Mouse (Mus musculus): ENCODE data around the gene Gm47996. TPM values are rescaled to one million over a fixed set of nuclear protein-coding genes. Genes with fewer than 3 reads are reported as not detected.

The Gm47996 gene
- polyA plus RNA-seq, 1 experiment from 2014 or later, result 0.42 TPM

- no peak for ATAC-seq (ENCODE audit: low FRiP score)
These were observed 35.9 kb downstream of the Gm47996 start for GRCm38 (mm10) chr1:151245846-151246245.

GRCm38 (mm10) chr1:151250109-151250508 lies 40.2 kb downstream of the Gm47996 start:
- WGBS, result 93% methylated on average over 3 of the region's 3 CpGs
- Histone ChIP-seq H3K27me3 (ENCODE audit: control insufficient read depth, insufficient read depth, low read length) (no peaks in the 10 kb centered on the region; the same call in 1 of the 2 replicates), H3K9me3 (ENCODE audit: control insufficient read depth, low read length) (no peaks in the 10 kb centered on the region), H3K9ac (ENCODE audit: low read depth, low read length) (no peak overlapping the region), H3K4me3 (ENCODE audit: low read depth, low read length) (no peak overlapping the region), H3K4me2 (replicated peaks; ENCODE audit: low read depth, low read length) (no peak overlapping the region), H3K27ac (ENCODE audit: low read depth, low read length) (no peak overlapping the region), H3K4me1 (replicated peaks; ENCODE audit: control insufficient read depth, insufficient read depth, low read length) (no peaks in the 10 kb centered on the region), H3K36me3 (ENCODE audit: control insufficient read depth, insufficient read depth, low read length) (no peaks in the 10 kb centered on the region)
- DNase-seq (ENCODE audit: low spot score) (no peak), ATAC-seq (ENCODE audit: low FRiP score) (no peak)

More at GRCm38 (mm10) chr1:151245846-151246245, 35.9 kb downstream of the Gm47996 start:
- no peak overlapping the region for H3K4me2 ChIP-seq (replicated peaks; ENCODE audit: low read depth, low read length)
- WGBS, result 68% methylated on average over 2 of the region's 2 CpGs
- H3K36me3 ChIP-seq (ENCODE audit: control insufficient read depth, insufficient read depth, low read length), result no peaks in the 10 kb centered on the region
- no peak overlapping the region for H3K27ac ChIP-seq (ENCODE audit: low read depth, low read length)
- no peak overlapping the region for H3K9ac ChIP-seq (ENCODE audit: low read depth, low read length)
- no peaks in the 10 kb centered on the region for H3K4me1 ChIP-seq (replicated peaks; ENCODE audit: control insufficient read depth, insufficient read depth, low read length)
- H3K27me3 ChIP-seq (ENCODE audit: control insufficient read depth, insufficient read depth, low read length), result no peaks in the 10 kb centered on the region
- no peaks in the 10 kb centered on the region for H3K9me3 ChIP-seq (ENCODE audit: control insufficient read depth, low read length)
- no peak overlapping the region for H3K4me3 ChIP-seq (ENCODE audit: low read depth, low read length)
- DNase-seq (ENCODE audit: low spot score), result no peak

GRCm38 (mm10) chr1:151250529-151251193 lies 40.7 kb downstream of the Gm47996 start:
- DNase-seq (ENCODE audit: low spot score), result peak; percentile 16
- WGBS, result 56% methylated on average over 18 of the region's 18 CpGs
- no peak overlapping the region for H3K4me3 ChIP-seq (ENCODE audit: low read depth, low read length)
- H3K9ac ChIP-seq (ENCODE audit: low read depth, low read length), result no peak overlapping the region
- H3K9me3 ChIP-seq (ENCODE audit: control insufficient read depth, low read length), result no peaks in the 10 kb centered on the region
- peak; percentile 72 for ATAC-seq (ENCODE audit: low FRiP score)
- no peak overlapping the region for H3K4me2 ChIP-seq (replicated peaks; ENCODE audit: low read depth, low read length)
- H3K36me3 ChIP-seq (ENCODE audit: control insufficient read depth, insufficient read depth, low read length), result no peaks in the 10 kb centered on the region
- no peak overlapping the region for H3K27ac ChIP-seq (ENCODE audit: low read depth, low read length)
- no peaks in the 10 kb centered on the region; the same call in 1 of the 2 replicates for H3K27me3 ChIP-seq (ENCODE audit: control insufficient read depth, insufficient read depth, low read length)
- no peaks in the 10 kb centered on the region for H3K4me1 ChIP-seq (replicated peaks; ENCODE audit: control insufficient read depth, insufficient read depth, low read length)

- ATAC-seq (ENCODE audit: low FRiP score) (no peak), DNase-seq (ENCODE audit: low spot score) (no peak)
- Histone ChIP-seq H3K9me3 (ENCODE audit: control insufficient read depth, low read length) (no peaks in the 10 kb centered on the region), H3K36me3 (ENCODE audit: control insufficient read depth, insufficient read depth, low read length) (no peaks in the 10 kb centered on the region), H3K4me3 (ENCODE audit: low read depth, low read length) (no peak overlapping the region), H3K4me2 (replicated peaks; ENCODE audit: low read depth, low read length) (no peak overlapping the region), H3K4me1 (replicated peaks; ENCODE audit: control insufficient read depth, insufficient read depth, low read length) (no peaks in the 10 kb centered on the region), H3K9ac (ENCODE audit: low read depth, low read length) (no peak overlapping the region), H3K27me3 (ENCODE audit: control insufficient read depth, insufficient read depth, low read length) (no peaks in the 10 kb centered on the region; the same call in 1 of the 2 replicates), H3K27ac (ENCODE audit: low read depth, low read length) (no peak overlapping the region)
- 81% methylated on average over 14 of the region's 14 CpGs for WGBS
These were observed 41.5 kb downstream of the Gm47996 start for GRCm38 (mm10) chr1:151251194-151252010.

- H3K27me3 ChIP-seq (ENCODE audit: control insufficient read depth, insufficient read depth, low read length), result no peaks in the 10 kb centered on the region; the same call in 1 of the 2 replicates
- no peak overlapping the region for H3K27ac ChIP-seq (ENCODE audit: low read depth, low read length)
- 84% methylated on average over 5 of the region's 5 CpGs for WGBS
- no peak overlapping the region for H3K4me3 ChIP-seq (ENCODE audit: low read depth, low read length)
- no peak overlapping the region for H3K4me2 ChIP-seq (replicated peaks; ENCODE audit: low read depth, low read length)
- DNase-seq (ENCODE audit: low spot score) (no peak), ATAC-seq (ENCODE audit: low FRiP score) (no peak)
- H3K9ac ChIP-seq (ENCODE audit: low read depth, low read length), result no peak overlapping the region
- no peaks in the 10 kb centered on the region for H3K36me3 ChIP-seq (ENCODE audit: control insufficient read depth, insufficient read depth, low read length)
- no peaks in the 10 kb centered on the region for H3K4me1 ChIP-seq (replicated peaks; ENCODE audit: control insufficient read depth, insufficient read depth, low read length)
- H3K9me3 ChIP-seq (ENCODE audit: control insufficient read depth, low read length), result no peaks in the 10 kb centered on the region
These were observed 45.5 kb downstream of the Gm47996 start for GRCm38 (mm10) chr1:151255422-151255821.

GRCm38 (mm10) chr1:151258090-151258954 lies 48.4 kb downstream of the Gm47996 start:
- no peak overlapping the region for H3K27ac ChIP-seq (ENCODE audit: low read depth, low read length)
- no peaks in the 10 kb centered on the region for H3K27me3 ChIP-seq (ENCODE audit: control insufficient read depth, insufficient read depth, low read length)
- no peak overlapping the region for H3K4me3 ChIP-seq (ENCODE audit: low read depth, low read length)
- DNase-seq (ENCODE audit: low spot score) (no peak), ATAC-seq (ENCODE audit: low FRiP score) (no peak)
- WGBS, result 66% methylated on average over 14 of the region's 14 CpGs
- no peaks in the 10 kb centered on the region for H3K36me3 ChIP-seq (ENCODE audit: control insufficient read depth, insufficient read depth, low read length)
- no peak overlapping the region for H3K9ac ChIP-seq (ENCODE audit: low read depth, low read length)
- H3K4me2 ChIP-seq (replicated peaks; ENCODE audit: low read depth, low read length), result no peak overlapping the region
- H3K9me3 ChIP-seq (ENCODE audit: control insufficient read depth, low read length), result no peaks in the 10 kb centered on the region
- H3K4me1 ChIP-seq (replicated peaks; ENCODE audit: control insufficient read depth, insufficient read depth, low read length), result no peaks in the 10 kb centered on the region

- H3K9me3 ChIP-seq (ENCODE audit: control insufficient read depth, low read length), result no peaks in the 10 kb centered on the region
- no peaks in the 10 kb centered on the region for H3K27me3 ChIP-seq (ENCODE audit: control insufficient read depth, insufficient read depth, low read length)
- no peak overlapping the region for H3K9ac ChIP-seq (ENCODE audit: low read depth, low read length)
- H3K27ac ChIP-seq (ENCODE audit: low read depth, low read length), result no peak overlapping the region
- H3K4me3 ChIP-seq (ENCODE audit: low read depth, low read length), result no peak overlapping the region
- H3K4me2 ChIP-seq (replicated peaks; ENCODE audit: low read depth, low read length), result no peak overlapping the region
- ATAC-seq (ENCODE audit: low FRiP score) (no peak), DNase-seq (ENCODE audit: low spot score) (no peak)
- 46% methylated on average over 8 of the region's 8 CpGs for WGBS
- H3K4me1 ChIP-seq (replicated peaks; ENCODE audit: control insufficient read depth, insufficient read depth, low read length), result no peaks in the 10 kb centered on the region
- H3K36me3 ChIP-seq (ENCODE audit: control insufficient read depth, insufficient read depth, low read length), result no peaks in the 10 kb centered on the region
These were observed 49.1 kb downstream of the Gm47996 start for GRCm38 (mm10) chr1:151259061-151259460.
